Mouse (Mus musculus) kidney, postnatal 0 days (tissue): ENCODE data around the gene Haus6. TPM values are rescaled to one million over a fixed set of nuclear protein-coding genes. Genes with fewer than 3 reads are reported as not detected.
"Not testable (repeated sequence)": the region's sequence is repeated elsewhere in the genome, so short reads cannot be mapped to it uniquely, and the experiment has no call there.

Experiments used
- ATAC-seq: fragments of 200-750 bp; cut with Nextera tagmentation; replicated peaks from 2 replicates; pipeline ENCODE4 v1.8.0; 2017; ENCODE audit warnings: low read depth, moderate number of reproducible peaks, moderate TSS enrichment, moderate library complexity; ENCODE audit not compliant: low FRiP score
- DNase-seq: peaks from one replicate; pipeline ENCODE4 v3.0.0-alpha.2; 2016; ENCODE audit warnings: low spot score
- H3K27ac ChIP-seq: fragments of 300-500 bp; sonication (generic); 2 replicates; pipeline ENCODE4 v1.5.1; 2014; ENCODE audit warnings: mild to moderate bottlenecking
- H3K27me3 ChIP-seq: fragments of 300-500 bp; sonication (generic); 2 replicates; pipeline ENCODE4 v1.6.1; 2014; ENCODE audit warnings: low read length, mixed read lengths; ENCODE audit not compliant: insufficient read depth
- H3K36me3 ChIP-seq: fragments of 300-500 bp; sonication (generic); 2 replicates; pipeline ENCODE4 v1.6.1; 2014; ENCODE audit warnings: low read length, mixed read lengths; ENCODE audit not compliant: insufficient read depth
- H3K4me1 ChIP-seq: fragments of 300-500 bp; sonication (generic); replicated peaks from 2 replicates; pipeline ENCODE4 v1.6.1; 2014; ENCODE audit warnings: antibody characterized with exemption, low read length, mixed read lengths; ENCODE audit not compliant: insufficient read depth
- H3K4me2 ChIP-seq: fragments of 300-500 bp; sonication (generic); 2 replicates; pipeline ENCODE4 v1.6.1; 2014; ENCODE audit warnings: mild to moderate bottlenecking, low read length, moderate library complexity, mixed read lengths
- H3K4me3 ChIP-seq: fragments of 300-500 bp; sonication (generic); replicated peaks from 2 replicates; pipeline ENCODE4 v1.5.1; 2014; ENCODE audit warnings: low read depth, low read length
- H3K9ac ChIP-seq: fragments of 300-500 bp; sonication (generic); 2 replicates; pipeline ENCODE4 v1.6.1; 2014; ENCODE audit warnings: low read depth, low read length
- H3K9me3 ChIP-seq: fragments of 300-500 bp; sonication (generic); replicated peaks from 2 replicates; pipeline ENCODE4 v1.6.1; 2016; ENCODE audit warnings: low read length, inconsistent platforms, mixed read lengths
- CTCF ChIP-seq: IDR thresholded peaks from 2 replicates; pipeline ENCODE4 v1.5.1; 2016; ENCODE audit warnings: antibody characterized with exemption, low read depth, mild to moderate bottlenecking, moderate library complexity
- whole genome bisulfite sequencing: fragments of 180-500 bp; shearing (Covaris S2); extraction: QIAGEN DNeasy Blood & Tissue Kit; methylation state at CpG from one replicate; pipeline ENCODE4 v1.1.7; 2014; 5-methylcytosine and 5-hydroxymethylcytosine counted together
- polyA plus RNA-seq: library from polyadenylated mRNA; unstranded; fragments of >200 nt; fragmentation: Nextera tagmentation; extraction: Ambion mirVana; gene quantifications from 2 replicates; pipeline ENCODE4 v1.2.1, GENCODE M21; 2015

Haus6 gene
- polyA plus RNA-seq = 8.9 and 10.6 TPM in 2 replicates

DNA sequence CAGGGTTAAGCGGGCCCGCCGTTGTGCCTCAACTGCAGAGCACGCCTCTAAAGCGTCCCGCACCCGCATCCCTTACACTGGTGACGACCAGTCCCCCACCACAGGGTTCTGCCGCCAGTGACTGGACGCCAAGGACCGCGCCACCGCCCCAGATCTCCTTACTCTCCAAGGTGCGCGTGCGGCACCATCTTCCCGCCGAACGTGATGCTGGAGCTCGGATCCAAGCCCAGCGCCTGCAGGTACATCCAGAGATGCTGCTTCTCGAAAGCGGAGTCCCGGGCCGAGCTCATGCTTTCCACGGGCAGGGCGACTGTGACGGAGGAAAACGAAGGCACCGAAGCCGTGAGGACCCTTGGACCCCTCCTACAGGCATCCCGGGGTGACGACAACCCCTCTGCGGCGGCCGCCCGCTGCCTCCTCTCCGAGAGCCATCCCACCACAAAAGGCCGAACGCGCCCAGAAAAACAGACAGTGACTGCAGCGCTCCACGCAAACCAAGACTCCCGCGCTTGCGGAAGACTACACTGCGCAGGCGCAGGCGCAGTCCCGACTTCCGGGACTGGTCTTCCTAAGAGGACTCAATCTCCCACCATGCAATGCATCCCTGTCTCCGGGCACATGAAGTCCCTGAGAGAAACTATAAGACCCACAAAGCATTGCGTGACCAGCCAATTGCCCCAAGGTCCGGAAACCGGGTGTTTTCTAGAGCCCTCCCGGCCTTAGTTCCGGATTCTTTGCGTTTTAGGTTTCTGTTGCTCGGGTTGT lies at the start of gene Haus6:
Gene Haus6 (minus strand): TSS at position 532 of the 765 bp plus-strand sequence.
- TF ChIP-seq CTCF = no peak
- H3K4me2 ChIP-seq = peak within 1 kb of the TSS; percentile 92

DNA sequence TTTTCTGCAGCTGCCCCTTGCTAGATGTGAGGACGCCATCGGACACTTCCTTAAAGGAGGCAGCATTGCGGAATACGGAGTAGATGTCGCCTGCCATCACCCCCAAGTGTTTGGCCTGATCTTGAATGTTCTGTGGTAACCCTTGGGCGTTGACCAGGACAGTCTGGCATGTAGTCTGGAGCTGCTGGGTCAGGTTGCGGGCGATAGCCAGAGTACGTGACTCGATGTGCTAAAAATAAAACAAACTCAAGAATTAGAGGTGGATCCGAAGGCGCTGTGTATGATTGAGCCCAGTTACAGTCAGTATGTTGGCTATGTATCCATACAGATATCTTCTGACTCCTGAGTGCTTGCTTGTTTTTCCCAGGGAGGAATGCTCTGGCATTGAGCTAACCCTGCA lies 45.3 kb upstream of the Haus6 start:
- peaks cover 35% of the 10 kb centered on the region for H3K36me3 ChIP-seq
- H3K4me1 ChIP-seq = no peaks in the 10 kb centered on the region
- no peak overlapping the region for H3K4me2 ChIP-seq
- no peak overlapping the region for H3K9ac ChIP-seq
- TF ChIP-seq CTCF = no peak
- H3K27me3 ChIP-seq = no peaks in the 10 kb centered on the region
- DNase-seq (no peak), ATAC-seq (no peak)
- H3K9me3 ChIP-seq = no peaks in the 10 kb centered on the region
- H3K27ac ChIP-seq = no peak overlapping the region
- 95% methylated on average over 12 of the region's 12 CpGs for WGBS
- H3K4me3 ChIP-seq = no peak overlapping the region

More for the DNA sequence above, at the start of gene Haus6:
- Histone ChIP-seq H3K9me3 (no peaks in the 10 kb centered on the region), H3K4me3 (peak within 1 kb of the TSS; percentile 92), H3K27ac (peak within 1 kb of the TSS; percentile 81), H3K4me1 (peaks cover 5% of the 10 kb centered on the region; the same call in 1 of the 2 replicates), H3K36me3 (no peaks in the 10 kb centered on the region), H3K9ac (peak within 1 kb of the TSS; percentile 84), H3K27me3 (no peaks in the 10 kb centered on the region)
- ATAC-seq (peak; percentile 100), DNase-seq (peak; percentile 99)
- under 1% methylated on average over 59 of the region's 59 CpGs for WGBS

DNA sequence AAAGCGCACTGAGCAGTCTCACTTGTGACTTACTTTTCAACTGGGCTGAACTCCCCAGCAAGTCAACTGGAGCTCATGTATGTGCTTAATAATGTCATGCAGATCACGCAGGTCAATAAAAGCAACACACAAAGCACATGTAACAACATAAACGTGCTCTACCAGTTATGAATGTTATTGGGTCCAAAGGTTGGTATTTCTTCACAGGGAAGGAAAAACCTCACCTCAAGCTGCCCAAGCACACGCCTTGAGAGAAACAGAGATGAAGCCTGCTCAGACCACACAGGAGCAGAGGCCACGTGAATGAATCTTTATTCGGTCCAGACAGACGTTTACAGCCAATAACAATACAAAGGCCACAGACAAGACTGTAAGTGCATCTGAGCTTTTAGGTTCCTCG lies 44.6 kb upstream of the Haus6 start:
- H3K9ac ChIP-seq, H3K9me3 ChIP-seq, ATAC-seq, H3K27ac ChIP-seq, H3K4me1 ChIP-seq, H3K27me3 ChIP-seq, H3K4me2 ChIP-seq, DNase-seq, H3K4me3 ChIP-seq: not testable (repeated sequence)
- 94% methylated on average over 8 of the region's 8 CpGs for WGBS
- peaks cover 31% of the 10 kb centered on the region for H3K36me3 ChIP-seq

DNA sequence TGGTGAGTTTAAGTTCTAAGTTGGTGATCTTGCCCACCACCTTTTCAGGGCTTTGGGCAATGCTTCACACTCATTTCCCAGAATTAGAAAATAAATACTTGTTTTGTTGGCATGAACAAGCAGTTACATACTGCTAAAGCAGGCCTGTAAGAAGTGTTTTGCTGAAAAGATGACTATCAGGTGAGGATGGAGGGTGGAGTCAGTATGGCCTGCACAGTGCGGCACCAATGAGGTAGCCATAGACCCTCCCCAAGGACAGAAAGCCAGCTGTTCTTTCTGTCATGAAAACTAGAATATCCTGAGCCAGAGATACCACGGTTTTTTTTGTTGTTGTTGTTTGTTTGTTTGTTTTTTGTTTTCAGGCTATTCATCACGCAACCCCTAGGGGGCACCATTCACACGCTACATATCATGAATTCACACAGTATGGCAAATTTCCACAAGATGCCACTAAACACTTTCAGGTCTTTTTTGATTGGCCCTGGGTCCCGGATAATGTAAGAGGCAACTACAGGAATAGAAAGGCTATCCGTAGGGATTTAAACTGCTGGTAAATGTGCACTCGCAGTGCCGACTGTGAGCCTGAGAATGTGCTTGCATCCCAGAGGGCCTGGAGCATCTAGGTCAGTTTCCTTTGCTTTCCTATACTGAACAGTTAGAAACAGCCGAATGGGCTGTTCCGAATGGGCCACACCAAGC lies 40.0 kb upstream of the Haus6 start:
- Histone ChIP-seq H3K9me3 (no peaks in the 10 kb centered on the region), H3K9ac (no peak overlapping the region), H3K36me3 (peaks cover 3% of the 10 kb centered on the region; the same call in 1 of the 2 replicates), H3K27me3 (no peaks in the 10 kb centered on the region), H3K4me1 (no peaks in the 10 kb centered on the region), H3K4me3 (no peak overlapping the region), H3K4me2 (no peak overlapping the region), H3K27ac (no peak overlapping the region)
- TF ChIP-seq CTCF = peak; percentile 72
- 67% methylated on average over 10 of the region's 10 CpGs for WGBS
- no peak for ATAC-seq
- no peak for DNase-seq

DNA sequence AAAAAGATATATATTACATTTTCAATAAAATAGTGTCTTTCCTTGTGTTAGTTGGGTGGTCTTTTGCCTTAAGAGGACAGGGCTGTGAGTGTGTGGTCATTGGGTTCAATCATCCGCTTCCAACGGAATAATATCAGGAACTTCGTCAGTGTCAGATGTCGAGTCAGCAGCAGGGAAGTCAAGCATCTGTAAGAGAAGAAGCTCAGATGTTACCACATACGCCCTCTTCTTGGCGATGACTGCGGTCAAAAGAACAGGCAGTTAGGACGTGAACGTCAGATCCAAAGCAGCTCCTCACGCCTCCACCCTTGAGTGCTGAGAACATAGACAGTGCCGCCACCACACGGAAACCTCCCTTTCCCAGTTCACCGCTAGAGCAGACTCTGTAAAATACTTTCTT lies 36.5 kb upstream of the Haus6 start:
- H3K4me2 ChIP-seq, H3K36me3 ChIP-seq, H3K4me3 ChIP-seq, H3K9me3 ChIP-seq, DNase-seq, H3K9ac ChIP-seq, H3K4me1 ChIP-seq, ATAC-seq, H3K27me3 ChIP-seq, H3K27ac ChIP-seq: not testable (repeated sequence)
- WGBS = 84% methylated on average over 10 of the region's 13 CpGs

DNA sequence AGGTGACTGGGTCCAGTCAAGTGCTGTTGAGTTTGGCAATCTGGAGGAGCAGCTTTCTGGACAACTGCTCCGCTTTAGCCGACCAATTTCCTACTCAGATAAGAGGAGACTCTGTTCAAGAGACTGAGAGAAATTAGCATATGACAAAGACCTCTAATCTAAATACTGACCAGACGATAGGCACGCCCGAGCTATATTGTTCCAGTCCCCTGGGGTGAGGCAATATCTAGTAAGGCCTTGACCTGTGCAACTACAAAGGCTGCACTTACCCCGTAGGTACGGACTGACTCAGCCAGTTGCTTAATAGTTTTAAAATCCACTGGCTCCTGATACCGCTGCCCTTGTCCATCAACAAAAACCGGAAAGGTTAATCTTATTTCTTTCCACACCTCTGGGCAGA lies 25.7 kb upstream of the Haus6 start:
- ATAC-seq, H3K36me3 ChIP-seq, DNase-seq, H3K27ac ChIP-seq, H3K4me1 ChIP-seq, H3K4me2 ChIP-seq, H3K27me3 ChIP-seq, H3K9me3 ChIP-seq, H3K4me3 ChIP-seq, H3K9ac ChIP-seq: not testable (repeated sequence)
- 95% methylated on average over 9 of the region's 9 CpGs for WGBS

DNA sequence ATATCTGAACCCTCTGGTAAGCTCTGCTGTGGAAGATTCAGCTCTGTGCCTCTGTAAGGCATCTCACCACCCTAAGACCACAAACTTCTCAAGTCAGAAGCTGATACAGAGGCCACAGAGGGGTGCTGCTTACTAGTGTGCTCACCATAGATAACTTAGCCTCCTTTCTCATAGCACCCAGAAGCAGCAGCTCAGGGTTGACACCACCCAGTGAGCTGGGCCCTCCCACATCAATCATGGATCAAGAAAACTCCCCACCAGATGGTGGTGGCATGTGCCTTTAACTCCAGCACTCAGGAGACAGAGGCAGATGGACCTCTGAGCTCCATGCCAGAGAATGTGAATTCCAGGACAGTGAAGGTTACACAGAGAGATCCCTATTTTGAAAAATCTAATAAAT lies 23.0 kb upstream of the Haus6 start:
- DNase-seq, ATAC-seq, H3K9ac ChIP-seq, H3K9me3 ChIP-seq, H3K4me3 ChIP-seq, H3K36me3 ChIP-seq, H3K4me2 ChIP-seq, H3K27me3 ChIP-seq, H3K27ac ChIP-seq, H3K4me1 ChIP-seq: not testable (repeated sequence)

DNA sequence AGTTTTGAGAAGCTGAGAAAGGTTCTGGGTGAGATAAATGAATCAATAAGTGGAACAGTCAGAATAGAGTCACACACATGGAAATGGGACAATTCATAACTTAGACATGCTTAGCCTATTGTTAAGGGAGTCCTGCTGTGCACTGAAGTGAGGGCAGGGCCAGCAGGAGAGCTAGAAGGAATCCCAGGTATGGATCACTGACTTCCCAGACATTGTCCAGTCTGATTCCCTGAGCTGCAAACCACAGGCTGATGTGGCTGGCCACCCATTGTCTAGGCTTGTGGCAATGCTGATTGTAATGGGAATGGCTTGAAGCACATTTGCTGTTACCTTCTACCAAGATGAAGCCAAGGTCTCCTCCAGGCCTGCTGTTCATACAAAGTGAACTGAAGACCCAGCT lies 22.5 kb upstream of the Haus6 start:
- H3K27ac ChIP-seq, H3K36me3 ChIP-seq, H3K4me1 ChIP-seq, H3K9me3 ChIP-seq, H3K4me3 ChIP-seq, H3K9ac ChIP-seq, DNase-seq, ATAC-seq, H3K4me2 ChIP-seq, H3K27me3 ChIP-seq: not testable (repeated sequence)

DNA sequence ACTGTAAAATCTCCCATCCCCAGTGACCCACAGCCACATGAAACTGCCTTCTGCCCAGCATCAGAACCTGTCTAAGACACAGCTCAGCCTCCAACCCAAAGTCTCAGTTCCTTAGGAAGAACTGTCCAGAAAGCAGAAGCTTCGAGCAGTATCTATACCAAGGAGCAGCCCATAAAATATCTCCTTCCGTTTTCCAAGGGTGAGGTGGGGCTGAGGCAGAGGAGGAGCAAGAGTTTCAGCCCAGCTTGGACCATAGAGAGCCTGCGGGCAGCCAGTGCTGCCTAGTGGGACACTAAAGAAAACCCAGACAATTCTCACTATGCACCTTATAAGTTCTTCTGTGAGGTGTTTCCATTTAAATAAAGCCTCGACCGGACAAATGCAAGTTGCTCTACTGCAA lies 20.7 kb upstream of the Haus6 start:
- H3K4me2 ChIP-seq, H3K9ac ChIP-seq, H3K4me1 ChIP-seq, H3K36me3 ChIP-seq, ATAC-seq, H3K9me3 ChIP-seq, DNase-seq, H3K27ac ChIP-seq, H3K27me3 ChIP-seq, H3K4me3 ChIP-seq: not testable (repeated sequence)
- WGBS = 76% methylated on average over 3 of the region's 5 CpGs
